13 mouse cellular contexts compared by ENCODE assay signal in genomic region chr14:34574068-34574467, GRCm38 (mm10). TPM values are rescaled to one million over a fixed set of nuclear protein-coding genes. Genes with fewer than 3 reads are reported as not detected.
DNase-seq lines count a peak whose midpoint lies in the region; ATAC-seq and TF ChIP-seq lines count a peak whose summit lies in the region.
"Had no signal": no experiment of that assay in that cellular context is flagged by ENCODE, and none has a peak within 500 bp of the region (broad histone marks: within the 10 kb centered on the region; RNA-seq: fewer than 3 reads in every experiment).

No protein-coding gene starts in this region.

- TF ChIP-seq POLR2A in lung, adult 2 months (IDR thresholded peaks at IDR 0.05; ENCODE audit: borderline replicate concordance, extremely low read depth, low read depth, low read length) = no peak

- no peak for DNase-seq in lung, adult 2 months
- no peak for DNase-seq in lung, postnatal 14 days
- peak; percentile 79 for DNase-seq in gastrocnemius, postnatal 10 days
- DNase-seq in skeletal muscle tissue, adult 2 months (ENCODE audit: low read depth, low spot score) = peak; percentile 86
- no peak for DNase-seq in frontal cortex, adult 2 months (ENCODE audit: extremely low spot score in 1 of 2, low spot score in 1 of 2)
- no peak for DNase-seq in spleen, postnatal 10 days (ENCODE audit: low spot score in 2 of 2)
- DNase-seq in left cerebral cortex, postnatal 14 days (ENCODE audit: low spot score in 2 of 2) = no peak
- DNase-seq: embryo, embryonic 11 days; thymus, postnatal 25 days had no signal

- peak; percentile 27; the same call in 1 of the 2 replicates for TF ChIP-seq CTCF in lung, adult 2 months (IDR thresholded peaks at IDR 0.05; ENCODE audit: insufficient read depth, low read length)

- intact Hi-C loops in left cerebral cortex, postnatal 14 days (cut with DNase I) = loop anchor here (10.0 kb wide), 2 partner anchors 299 to 489 kb away; partner anchors contain the start of gene Anxa8

- H3K9me3 ChIP-seq in intestine, embryonic 15.5 days = no peaks in the 10 kb centered on the region

- no peak overlapping the region for H3K9ac ChIP-seq in intestine, embryonic 15.5 days

- H3K27ac ChIP-seq in intestine, embryonic 15.5 days = peak overlapping the region; percentile 46; the same call in 1 of the 2 replicates

- no peaks in the 10 kb centered on the region for H3K27me3 ChIP-seq in intestine, embryonic 15.5 days (replicated peaks)

- no peaks in the 10 kb centered on the region for H3K4me1 ChIP-seq in lung, adult 2 months (ENCODE audit: control insufficient read depth, insufficient read depth, low read length)
- peaks cover 8% of the 10 kb centered on the region; the same call in 1 of the 2 replicates for H3K4me1 ChIP-seq in intestine, embryonic 15.5 days (replicated peaks)

- H3K36me3 ChIP-seq in intestine, embryonic 15.5 days = no peaks in the 10 kb centered on the region

- H3K4me2 ChIP-seq in intestine, embryonic 15.5 days (replicated peaks) = no peak overlapping the region

- peak; percentile 27 for ATAC-seq in intestine, embryonic 15.5 days

- H3K4me3 ChIP-seq in lung, adult 2 months (replicated peaks; ENCODE audit: extremely low read depth, low read depth, low read length) = no peak overlapping the region
- H3K4me3 ChIP-seq in intestine, embryonic 15.5 days (replicated peaks) = no peak overlapping the region

- WGBS in lung, adult 2 months = 61% methylated on average over 2 of the region's 2 CpGs
- WGBS in intestine, embryonic 15.5 days = 60% methylated on average over 2 of the region's 2 CpGs

RNA-seq across cellular contexts. Expression of gene Ldb3, which starts 14.4 kb away (rescaled TPM):
- polyA plus RNA-seq in lung, adult 2 months (2012; rRNA removed) = 26.6 and 81.2 TPM in 2 replicates
- total RNA-seq in gastrocnemius, postnatal 10 days (2021) = 1,000 to 10,000 TPM; 1,336 to 1,359 TPM
- polyA plus RNA-seq in intestine, embryonic 15.5 days (2015; fragmentation: Nextera tagmentation; extraction: Ambion mirVana) = 7.6 and 7.8 TPM in 2 replicates
- 4.9 and 5.0 TPM in 2 replicates for polyA plus RNA-seq in frontal cortex, adult 2 months (2012; rRNA removed)
- total RNA-seq in left cerebral cortex, postnatal 14 days (2021) = 1 to 10 TPM; 1.3 to 1.6 TPM
- total RNA-seq: neutrophil, adult 5-6 weeks had no signal

RNA-seq across cellular contexts. Expression of gene Opn4, which starts 25.9 kb away (rescaled TPM):
- 0.22 TPM in 1 of 2 replicates, not detected in the other for polyA plus RNA-seq in lung, adult 2 months (2012; rRNA removed)
- total RNA-seq in gastrocnemius, postnatal 10 days (2021) = not detected
- polyA plus RNA-seq in intestine, embryonic 15.5 days (2015; fragmentation: Nextera tagmentation; extraction: Ambion mirVana) = 0.37 TPM in 1 of 2 replicates, not detected in the other
- polyA plus RNA-seq in frontal cortex, adult 2 months (2012; rRNA removed) = 0.04 and 0.10 TPM in 2 replicates
- total RNA-seq in left cerebral cortex, postnatal 14 days (2021) = not detected
- total RNA-seq: neutrophil, adult 5-6 weeks had no signal
- polyA plus RNA-seq: gonadal fat pad, adult 2 months had no signal

RNA-seq across cellular contexts. Expression of gene 9230112D13Rik, which starts 51.5 kb away (rescaled TPM):
- not detected in 2 replicates for polyA plus RNA-seq in lung, adult 2 months (2012; rRNA removed)
- not detected for total RNA-seq in gastrocnemius, postnatal 10 days (2021)
- polyA plus RNA-seq in intestine, embryonic 15.5 days (2015; fragmentation: Nextera tagmentation; extraction: Ambion mirVana) = not detected in 2 replicates
- not detected in 2 replicates for polyA plus RNA-seq in frontal cortex, adult 2 months (2012; rRNA removed)
- total RNA-seq in left cerebral cortex, postnatal 14 days (2021) = not detected
- total RNA-seq: neutrophil, adult 5-6 weeks had no signal
- polyA plus RNA-seq: liver, embryonic 16.5 days had no signal

Comparison
In these comparisons a context has a peak if more than half of its experiments do, and no peak if none do; other contexts are left out.
1. DNase-seq: peak in gastrocnemius, postnatal 10 days (single experiment) and skeletal muscle tissue, adult 2 months (single experiment); none in lung, adult 2 months (single experiment), lung, postnatal 14 days (single experiment), frontal cortex, adult 2 months (0 of 2), spleen, postnatal 10 days (0 of 2) and left cerebral cortex, postnatal 14 days (0 of 2).